Mouse (Mus musculus) lung, postnatal 0 days (tissue): ENCODE measurements around the gene BC052040.

ENCODE experiments used
- CTCF ChIP-seq: IDR thresholded peaks from 2 replicates; pipeline ENCODE4 v1.5.1; 2016; ENCODE audit warnings: antibody characterized with exemption, mild to moderate bottlenecking
- EP300 ChIP-seq: IDR thresholded peaks from 2 replicates; pipeline ENCODE4 v1.6.1; 2016; ENCODE audit warnings: antibody characterized with exemption, mild to moderate bottlenecking, control low read depth

DNA sequence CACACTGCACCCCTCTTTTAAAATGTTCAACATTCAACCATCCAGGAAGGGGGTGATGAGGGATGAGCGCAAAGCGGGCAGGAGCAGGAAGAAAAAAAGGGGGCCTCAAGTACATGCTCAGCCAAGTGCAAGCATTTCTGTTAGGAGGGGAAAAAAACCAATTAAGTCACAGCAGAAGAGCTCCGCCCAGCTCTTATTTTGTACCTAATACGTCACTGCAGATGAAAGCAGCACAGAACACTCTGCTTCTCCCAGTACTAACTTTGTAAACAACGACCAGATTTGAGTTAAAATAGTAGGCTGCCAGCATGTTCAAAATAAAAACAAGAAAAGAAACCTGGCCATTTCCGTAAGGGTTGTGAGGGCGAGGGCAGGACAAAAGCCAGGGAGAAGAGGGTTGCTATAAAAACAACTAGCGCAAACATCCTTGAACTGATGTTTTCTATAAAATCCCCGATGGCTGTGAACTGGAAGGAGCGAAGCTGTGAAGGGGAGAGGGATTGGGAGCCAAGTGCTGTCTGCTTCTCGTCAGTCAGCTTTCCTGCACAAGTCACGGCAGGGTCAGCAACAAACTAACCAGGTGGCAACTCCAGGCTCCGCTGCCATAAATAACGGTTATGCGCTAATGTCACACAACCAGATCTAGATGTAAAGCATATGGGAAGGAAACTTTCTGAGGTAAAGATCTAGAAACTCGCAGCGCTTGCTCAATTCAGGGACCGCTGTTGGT, 2.2 kb upstream of the BC052040 start:
- no peak for TF ChIP-seq CTCF
- no peak for TF ChIP-seq EP300
